Mouse (Mus musculus): ENCODE data around the gene Rtn4rl2.

The Rtn4rl2 gene

GRCm38 (mm10) chr2:84885084-84886055, 1.1 kb downstream of the Rtn4rl2 start:
- DNase-seq (ENCODE audit: extremely low spot score, low spot score): peak; percentile 33

- no peak for DNase-seq (ENCODE audit: extremely low spot score, low spot score)
Observed at GRCm38 (mm10) chr2:84884611-84885010, 1.9 kb downstream of the Rtn4rl2 start.

GRCm38 (mm10) chr2:84883942-84884341, 2.6 kb downstream of the Rtn4rl2 start:
- DNase-seq (ENCODE audit: extremely low spot score, low spot score): no peak

- peak; percentile 42 for DNase-seq (ENCODE audit: extremely low spot score, low spot score)
Observed at GRCm38 (mm10) chr2:84883530-84883929, 3.0 kb downstream of the Rtn4rl2 start.

- no peak for DNase-seq (ENCODE audit: extremely low spot score, low spot score)
Observed at GRCm38 (mm10) chr2:84883084-84883483, 3.4 kb downstream of the Rtn4rl2 start.

GRCm38 (mm10) chr2:84882606-84883005, 3.9 kb downstream of the Rtn4rl2 start:
- no peak for DNase-seq (ENCODE audit: extremely low spot score, low spot score)

- no peak for DNase-seq (ENCODE audit: extremely low spot score, low spot score)
Observed at GRCm38 (mm10) chr2:84880590-84880989, 5.9 kb downstream of the Rtn4rl2 start.

GRCm38 (mm10) chr2:84875842-84876241, 10.7 kb downstream of the Rtn4rl2 start:
- no peak for DNase-seq (ENCODE audit: extremely low spot score, low spot score)

GRCm38 (mm10) chr2:84872105-84872716, 14.3 kb downstream of the Rtn4rl2 start:
- no peak for DNase-seq (ENCODE audit: extremely low spot score, low spot score)

GRCm38 (mm10) chr2:84870623-84871160, 15.8 kb downstream of the Rtn4rl2 start:
- no peak for DNase-seq (ENCODE audit: extremely low spot score, low spot score)

- DNase-seq (ENCODE audit: extremely low spot score, low spot score): no peak
Observed at GRCm38 (mm10) chr2:84868977-84869376, 17.5 kb downstream of the Rtn4rl2 start.

- DNase-seq (ENCODE audit: extremely low spot score, low spot score): peak; percentile 73
Observed at GRCm38 (mm10) chr2:84868521-84868943, 18.0 kb downstream of the Rtn4rl2 start.

- DNase-seq (ENCODE audit: extremely low spot score, low spot score): peak; percentile 82
Observed at GRCm38 (mm10) chr2:84865616-84866571, 20.6 kb downstream of the Rtn4rl2 start.

GRCm38 (mm10) chr2:84862231-84862630, 24.3 kb downstream of the Rtn4rl2 start:
- DNase-seq (ENCODE audit: extremely low spot score, low spot score): no peak

- DNase-seq (ENCODE audit: extremely low spot score, low spot score): no peak
Observed at GRCm38 (mm10) chr2:84861430-84861829, 25.1 kb downstream of the Rtn4rl2 start.

GRCm38 (mm10) chr2:84859991-84860780, 26.3 kb downstream of the Rtn4rl2 start:
- DNase-seq (ENCODE audit: extremely low spot score, low spot score): no peak

GRCm38 (mm10) chr2:84858551-84858950, 28.0 kb downstream of the Rtn4rl2 start:
- DNase-seq (ENCODE audit: extremely low spot score, low spot score): no peak

GRCm38 (mm10) chr2:84855732-84856131, 30.8 kb downstream of the Rtn4rl2 start:
- DNase-seq (ENCODE audit: extremely low spot score, low spot score): no peak

- DNase-seq (ENCODE audit: extremely low spot score, low spot score): peak; percentile 58
Observed at GRCm38 (mm10) chr2:84851130-84852040, 35.1 kb downstream of the Rtn4rl2 start.

Measured in neural tube, embryonic 10.5 days (tissue).